Comparison of ENCODE assay signal across 9 mouse cellular contexts in the genomic region with DNA sequence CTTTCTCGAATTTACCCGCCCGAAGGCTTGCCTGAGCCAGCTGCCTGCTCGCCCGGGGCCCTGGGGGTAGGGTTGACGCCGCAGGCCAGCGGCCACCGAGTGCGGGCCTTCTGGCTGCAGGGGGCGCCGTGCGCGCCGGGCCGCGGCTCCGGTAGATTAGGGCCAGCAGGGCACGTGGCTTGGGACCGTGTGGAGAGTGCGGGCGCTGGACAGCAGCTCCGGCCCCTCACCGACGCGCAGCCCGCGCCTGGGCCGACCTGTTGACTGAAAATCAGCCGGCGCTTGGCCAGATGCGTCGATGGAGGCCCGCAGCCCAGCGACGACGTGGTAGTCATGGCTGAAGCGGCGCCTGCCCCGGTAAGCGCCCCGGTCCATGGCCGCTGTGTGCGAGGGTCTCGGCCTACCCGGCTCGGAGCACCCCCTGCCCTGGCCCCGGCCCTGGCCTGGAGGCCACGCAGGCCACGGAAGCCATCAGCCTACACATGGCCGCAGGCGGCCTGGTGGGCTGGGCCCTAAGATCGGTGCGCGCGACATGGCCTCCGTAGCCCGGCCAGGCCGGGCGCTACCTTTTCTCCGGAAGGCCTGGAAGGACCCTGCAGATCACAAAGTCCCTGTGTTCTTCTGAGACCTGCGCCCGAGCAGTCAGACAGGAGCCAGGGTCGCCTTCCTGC. TPM values are rescaled to one million over a fixed set of nuclear protein-coding genes. Genes with fewer than 3 reads are reported as not detected.
DNase-seq lines count a peak whose midpoint lies in the region; ATAC-seq and TF ChIP-seq lines count a peak whose summit lies in the region.
"Had no signal": no experiment of that assay in that cellular context is flagged by ENCODE, and none has a peak within 500 bp of the region (broad histone marks: within the 10 kb centered on the region; RNA-seq: fewer than 3 reads in every experiment).

No protein-coding gene starts in this region.

- peak overlapping the region; percentile 52 for H3K4me3 ChIP-seq in forebrain, embryonic 10.5 days
- peak overlapping the region; percentile 56 for H3K4me3 ChIP-seq in heart, embryonic 16.5 days (ENCODE audit: low read length)
- H3K4me3 ChIP-seq in lung, adult 2 months (replicated peaks; ENCODE audit: extremely low read depth, low read depth, low read length) = peak overlapping the region; percentile 52
- peak overlapping the region; percentile 36 for H3K4me3 ChIP-seq in neural tube, embryonic 14.5 days (ENCODE audit: low read depth, low read length)

- ATAC-seq in CD4-positive, CD25-positive, alpha-beta regulatory T cell, adult 4 months = peak; percentile 72
- peak; percentile 88 for ATAC-seq in heart, embryonic 16.5 days (replicated peaks; ENCODE audit: extremely low read depth, insufficient read depth, low FRiP score)
- ATAC-seq in neural tube, embryonic 14.5 days (ENCODE audit: low read depth) = peak; percentile 89
- ATAC-seq: Patski had no signal

- 0 out of 2 replicates have a peak, but pooled peaks have one; percentile 11 for TF ChIP-seq CTCF in lung, adult 2 months (IDR thresholded peaks at IDR 0.05; ENCODE audit: insufficient read depth, low read length)

- peaks cover 6% of the 10 kb centered on the region; the same call in 1 of the 2 replicates for H3K27me3 ChIP-seq in forebrain, embryonic 10.5 days (ENCODE audit: poor library complexity, severe bottlenecking)
- H3K27me3 ChIP-seq in heart, embryonic 16.5 days (ENCODE audit: control insufficient read depth, insufficient read depth, low read length) = no peaks in the 10 kb centered on the region
- no peaks in the 10 kb centered on the region for H3K27me3 ChIP-seq in neural tube, embryonic 14.5 days (ENCODE audit: control insufficient read depth, insufficient read depth, low read length)
- H3K27me3 ChIP-seq: Patski had no signal

- H3K36me3 ChIP-seq in forebrain, embryonic 10.5 days (replicated peaks) = peaks cover 20% of the 10 kb centered on the region
- no peaks in the 10 kb centered on the region for H3K36me3 ChIP-seq in heart, embryonic 16.5 days (ENCODE audit: control insufficient read depth, insufficient read depth)
- no peaks in the 10 kb centered on the region for H3K36me3 ChIP-seq in neural tube, embryonic 14.5 days (ENCODE audit: control insufficient read depth, insufficient read depth, low read length)

- H3K4me2 ChIP-seq in heart, embryonic 16.5 days (ENCODE audit: low read depth, low read length) = peak overlapping the region; percentile 84
- peak overlapping the region; percentile 73 for H3K4me2 ChIP-seq in neural tube, embryonic 14.5 days (ENCODE audit: low read depth, low read length)

- H3K27ac ChIP-seq in forebrain, embryonic 10.5 days = peak overlapping the region; percentile 90
- no peak overlapping the region for H3K27ac ChIP-seq in heart, embryonic 16.5 days (ENCODE audit: low read length)
- no peak overlapping the region for H3K27ac ChIP-seq in neural tube, embryonic 14.5 days (ENCODE audit: low read depth, low read length)

- peaks cover 12% of the 10 kb centered on the region; the same call in 1 of the 2 replicates for H3K9me3 ChIP-seq in forebrain, embryonic 10.5 days
- H3K9me3 ChIP-seq in heart, embryonic 16.5 days (replicated peaks; ENCODE audit: control insufficient read depth, low read length) = no peaks in the 10 kb centered on the region
- H3K9me3 ChIP-seq in neural tube, embryonic 14.5 days (ENCODE audit: control insufficient read depth, low read length) = no peaks in the 10 kb centered on the region

- WGBS in forebrain, embryonic 10.5 days = 9% methylated on average over 64 of the region's 64 CpGs
- WGBS in heart, embryonic 16.5 days = 8% methylated on average over 64 of the region's 64 CpGs
- 15% methylated on average over 64 of the region's 64 CpGs for WGBS in lung, adult 2 months
- 9% methylated on average over 60 of the region's 64 CpGs for WGBS in neural tube, embryonic 14.5 days

- H3K9ac ChIP-seq in heart, embryonic 16.5 days (ENCODE audit: low read length) = peak overlapping the region; percentile 76
- H3K9ac ChIP-seq in neural tube, embryonic 14.5 days (replicated peaks; ENCODE audit: low read depth, low read length) = peak overlapping the region; percentile 54

- H3K4me1 ChIP-seq in forebrain, embryonic 10.5 days = peaks cover 14% of the 10 kb centered on the region
- H3K4me1 ChIP-seq in heart, embryonic 16.5 days (ENCODE audit: control insufficient read depth, insufficient read depth, low read length) = peaks cover 2% of the 10 kb centered on the region; the same call in 1 of the 2 replicates
- H3K4me1 ChIP-seq in lung, adult 2 months (ENCODE audit: control insufficient read depth, insufficient read depth, low read length) = peaks cover 3% of the 10 kb centered on the region; the same call in 1 of the 2 replicates
- no peaks in the 10 kb centered on the region for H3K4me1 ChIP-seq in neural tube, embryonic 14.5 days (ENCODE audit: control insufficient read depth, insufficient read depth, low read length)

- no peak for TF ChIP-seq POLR2A in lung, adult 2 months (IDR thresholded peaks at IDR 0.05; ENCODE audit: borderline replicate concordance, extremely low read depth, low read depth, low read length)

- DNase-seq in c-Kit-negative CD71-positive TER-119-positive erythroid progenitor cells, embryonic 14.5 days (ENCODE audit: low read depth, low spot score) = peak; percentile 20
- peak; percentile 78 for DNase-seq in forebrain, embryonic 10.5 days (ENCODE audit: extremely low spot score, low spot score)
- peak; percentile 75 for DNase-seq in kidney, postnatal 14 days
- DNase-seq in lung, adult 2 months = peak; percentile 60
- DNase-seq in testis, postnatal 14 days (ENCODE audit: low spot score) = peak; percentile 87

RNA-seq across cellular contexts. Expression of a gene that starts 10.0 kb away (rescaled TPM):
- 10 to 100 TPM; 21.0 to 30.1 TPM for polyA plus RNA-seq in CD4-positive, CD25-positive, alpha-beta regulatory T cell, adult 4 months (2017; shearing (Covaris generic))
- 8.0 and 8.5 TPM in 2 replicates for polyA plus RNA-seq in forebrain, embryonic 10.5 days (2016; fragmentation: Nextera tagmentation; extraction: Ambion mirVana)
- polyA plus RNA-seq in heart, embryonic 16.5 days (2015; fragmentation: Nextera tagmentation; extraction: Ambion mirVana) = 3.3 and 3.9 TPM in 2 replicates
- 8.9 and 9.4 TPM in 2 replicates for polyA plus RNA-seq in lung, adult 2 months (2012; rRNA removed)
- 22.2 and 24.0 TPM in 2 replicates for polyA plus RNA-seq in neural tube, embryonic 14.5 days (2014; fragmentation: Nextera tagmentation; extraction: Ambion mirVana)

RNA-seq across cellular contexts. Expression of a gene that starts 22.9 kb away (rescaled TPM):
- polyA plus RNA-seq in CD4-positive, CD25-positive, alpha-beta regulatory T cell, adult 4 months (2017; shearing (Covaris generic)) = 10 to 100 TPM; 15.9 to 31.4 TPM
- polyA plus RNA-seq in forebrain, embryonic 10.5 days (2016; fragmentation: Nextera tagmentation; extraction: Ambion mirVana) = 19.6 and 20.2 TPM in 2 replicates
- polyA plus RNA-seq in heart, embryonic 16.5 days (2015; fragmentation: Nextera tagmentation; extraction: Ambion mirVana) = 10.3 and 10.9 TPM in 2 replicates
- polyA plus RNA-seq in lung, adult 2 months (2012; rRNA removed) = 11.6 and 12.1 TPM in 2 replicates
- polyA plus RNA-seq in neural tube, embryonic 14.5 days (2014; fragmentation: Nextera tagmentation; extraction: Ambion mirVana) = 11.7 and 14.8 TPM in 2 replicates

Comparison
In these comparisons a context has a peak if more than half of its experiments do, and no peak if none do; other contexts are left out.
1. DNase-seq: peak in every context shown above with its lines; median percentile 87 in testis, postnatal 14 days; 78 in forebrain, embryonic 10.5 days; 75 in kidney, postnatal 14 days; 60 in lung, adult 2 months; 20 in c-Kit-negative CD71-positive TER-119-positive erythroid progenitor cells, embryonic 14.5 days.